Mouse (Mus musculus) c-Kit-positive CD71-positive TER-119-positive erythroid progenitor cells, embryonic 14.5 days (primary cell): ENCODE results near the gene 4632433K11Rik.
"Not testable (repeated sequence)": the region's sequence is repeated elsewhere in the genome, so short reads cannot be mapped to it uniquely, and the experiment has no call there.

Experiments
- DNase-seq: peaks from one replicate; pipeline ENCODE4 v3.0.0-alpha.2; 2013; ENCODE audit warnings: low spot score

Gene 4632433K11Rik

GRCm38 (mm10) chr7:5056651-5057263 lies 22.8 kb downstream of the 4632433K11Rik start:
- no peak for DNase-seq

DNA sequence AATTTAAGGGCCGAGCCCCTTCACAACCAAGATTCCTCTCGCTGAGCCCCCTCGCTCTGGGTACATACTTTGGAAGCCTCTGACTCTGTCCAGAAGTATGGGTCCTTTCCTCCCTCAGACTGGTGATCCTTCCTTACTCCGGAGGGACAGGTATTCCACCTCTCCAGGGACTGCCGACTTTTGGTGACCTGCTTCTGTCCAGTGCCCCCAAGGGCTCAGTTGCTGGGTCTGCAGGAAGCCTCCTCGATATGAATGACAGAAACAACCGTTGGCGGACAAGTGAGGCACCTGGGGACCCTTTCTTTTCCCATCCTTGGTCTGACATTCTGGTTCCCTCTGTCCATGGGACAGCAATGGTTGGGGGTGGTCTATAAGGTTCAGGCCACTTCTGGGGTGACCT lies 23.5 kb downstream of the 4632433K11Rik start:
- DNase-seq, result no peak

DNA sequence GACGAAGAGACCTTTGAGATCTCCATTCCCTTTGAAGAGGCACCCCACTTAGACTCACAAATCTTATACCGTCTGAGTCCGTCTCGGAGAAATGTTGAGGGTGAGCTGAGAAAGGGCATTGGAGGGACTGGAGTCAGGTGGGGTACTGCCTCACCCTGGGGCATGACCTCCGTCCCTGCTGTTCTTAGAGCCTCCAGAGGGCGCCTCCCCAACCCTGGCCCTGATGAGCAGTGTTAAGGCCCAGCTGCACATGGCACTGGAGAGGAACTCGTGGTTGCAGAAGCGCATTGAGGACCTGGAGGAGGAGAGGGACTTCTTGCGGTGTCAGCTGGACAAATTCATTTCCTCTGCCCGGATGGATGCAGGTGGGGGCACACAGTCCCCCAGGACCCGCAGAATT lies 23.9 kb downstream of the 4632433K11Rik start:
- DNase-seq, result no peak

GRCm38 (mm10) chr7:5058631-5059030 lies 24.7 kb downstream of the 4632433K11Rik start:
- DNase-seq, result no peak

DNA sequence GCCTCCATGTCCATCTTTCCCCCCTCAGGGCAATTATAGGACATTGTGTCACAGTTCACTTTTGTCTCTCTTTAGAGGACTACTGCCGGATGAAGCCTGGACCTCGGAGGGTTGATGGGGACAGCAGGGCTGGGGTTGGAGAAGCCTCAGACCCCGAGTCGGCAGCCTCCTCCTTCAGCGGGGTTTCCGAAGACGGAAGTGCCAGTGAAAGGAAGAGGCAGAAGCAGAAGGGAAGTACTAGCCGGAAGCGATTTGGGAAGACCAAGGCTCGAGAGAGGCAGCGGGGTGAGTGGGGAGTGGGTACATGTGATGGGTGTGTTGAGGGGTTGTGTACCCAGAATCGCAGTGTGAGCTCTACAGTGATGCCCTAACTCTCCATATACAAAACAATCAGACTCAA lies 25.5 kb downstream of the 4632433K11Rik start:
- DNase-seq, result no peak

DNA sequence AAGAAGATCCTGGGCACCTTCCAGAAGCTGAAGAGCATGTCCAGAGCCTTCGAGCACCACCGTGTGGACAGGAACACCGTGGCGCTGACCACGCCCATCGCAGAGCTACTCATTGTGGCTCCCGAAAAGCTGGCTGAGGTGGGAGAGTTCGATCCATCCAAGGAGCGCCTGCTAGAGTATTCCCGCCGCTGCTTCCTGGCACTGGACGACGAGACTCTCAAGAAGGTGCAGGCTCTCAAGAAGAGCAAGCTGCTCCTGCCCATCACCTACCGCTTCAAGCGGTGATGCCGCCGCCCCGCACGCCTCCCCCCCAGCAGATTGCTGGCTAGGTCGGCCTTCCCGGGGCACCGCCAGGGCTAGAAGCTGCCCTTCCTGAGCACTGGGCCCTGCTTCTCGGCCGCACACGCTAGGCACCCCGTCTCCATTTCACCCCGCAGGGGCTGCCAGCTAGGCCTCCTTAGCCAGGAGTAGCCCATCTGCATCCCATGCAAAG lies 26.4 kb downstream of the 4632433K11Rik start:
- peak; percentile 75 for DNase-seq

DNA sequence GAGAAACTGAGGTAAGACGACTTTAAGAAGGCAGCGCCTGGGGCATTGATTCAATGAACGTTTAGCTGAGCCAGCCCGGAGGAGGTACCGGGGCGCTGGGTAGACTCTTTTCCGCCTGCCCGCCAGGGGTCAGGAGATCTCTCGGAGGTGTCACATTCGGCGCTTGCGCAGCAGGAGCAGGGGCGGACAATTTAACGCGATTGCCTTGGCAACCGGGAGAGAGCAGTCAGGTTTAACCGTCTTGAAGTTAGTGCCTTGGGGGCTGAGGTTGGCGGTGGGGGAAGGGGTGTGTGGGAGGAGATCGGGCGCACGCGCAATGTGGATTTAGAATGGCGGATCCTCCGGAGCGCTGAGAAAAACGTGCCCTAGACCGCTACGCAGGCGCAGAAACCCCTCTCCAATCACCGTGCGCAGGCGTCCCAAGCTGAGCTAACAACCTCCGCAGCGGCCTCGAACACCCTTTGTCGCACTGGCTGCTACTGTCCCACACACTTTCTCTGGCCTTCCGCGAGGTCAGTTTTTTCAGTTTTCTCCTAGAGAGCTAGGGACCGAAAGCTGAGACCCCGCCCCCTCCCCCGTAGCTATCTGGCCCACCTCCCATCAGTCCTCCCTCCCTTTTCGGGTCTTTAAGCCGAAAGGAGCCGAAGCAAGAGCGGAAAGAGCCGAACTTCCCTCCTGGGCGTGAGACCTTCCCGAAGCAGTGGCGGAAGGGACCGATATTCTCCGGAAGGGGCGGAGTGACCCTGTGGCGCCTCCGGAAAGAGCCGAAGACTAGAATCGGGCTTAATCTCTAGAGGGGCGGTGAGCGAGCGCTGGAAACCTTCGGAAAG lies 27.2 kb downstream of the 4632433K11Rik start:
- DNase-seq, result peak; percentile 97

DNA sequence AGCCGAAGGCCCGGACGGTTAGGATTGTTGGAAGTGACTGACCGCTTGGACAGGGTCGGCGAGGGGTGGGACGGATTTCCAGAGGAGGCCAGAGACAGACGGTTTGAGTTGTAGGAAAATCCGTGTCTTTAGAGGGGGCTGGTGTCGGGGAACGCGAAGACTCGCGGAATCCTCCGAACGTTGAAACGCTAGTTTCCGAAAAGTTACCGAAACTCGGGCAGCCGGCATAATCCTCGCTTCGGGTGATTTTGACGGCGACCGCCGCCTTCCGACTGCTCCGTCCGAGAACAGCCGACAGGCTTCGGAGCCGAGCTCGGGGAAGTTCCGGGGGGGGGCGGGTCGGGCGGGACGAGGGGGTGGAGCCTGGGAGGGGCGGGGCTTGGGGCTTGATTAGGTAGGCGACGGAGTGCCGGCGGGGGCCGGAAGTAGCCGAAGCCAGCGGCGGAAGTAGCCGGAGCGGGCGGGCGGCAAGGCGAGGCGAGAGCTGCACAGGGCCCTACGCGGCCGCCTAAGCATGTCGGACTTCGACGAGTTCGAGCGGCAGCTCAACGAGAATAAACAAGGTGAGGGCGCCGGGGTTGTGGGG lies 27.9 kb downstream of the 4632433K11Rik start, which contains the start of gene U2af2:
U2af2 (plus strand) TSS at position 370 of the 586 bp plus-strand sequence.
- peak; percentile 86 for DNase-seq

GRCm38 (mm10) chr7:5062360-5063001 lies 28.6 kb downstream of the 4632433K11Rik start:
- peak; percentile 84 for DNase-seq

DNA sequence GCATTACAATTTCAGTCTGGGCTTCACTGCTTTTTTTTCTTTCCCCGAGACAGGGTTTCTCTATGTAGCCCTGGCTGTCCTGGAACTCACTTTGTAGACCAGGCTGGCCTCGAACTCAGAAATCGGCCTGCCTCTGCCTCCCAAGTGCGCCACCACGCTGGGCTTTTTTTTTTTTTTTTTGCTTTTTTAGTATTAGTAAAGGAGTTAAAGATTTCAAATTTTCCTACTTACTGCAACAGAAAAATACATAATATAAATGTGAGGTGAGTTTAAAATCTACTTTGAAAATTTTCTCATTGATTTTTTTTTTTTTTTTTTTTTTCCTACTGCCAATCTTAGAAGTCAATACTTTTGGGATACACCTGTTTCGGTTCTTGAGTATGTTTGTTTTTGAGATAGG lies 31.0 kb downstream of the 4632433K11Rik start:
- no peak for DNase-seq

- DNase-seq, result no peak
Measured at GRCm38 (mm10) chr7:5073586-5073985, 39.7 kb downstream of the 4632433K11Rik start.

- DNase-seq, result no peak
Measured at GRCm38 (mm10) chr7:5074984-5075383, 41.1 kb downstream of the 4632433K11Rik start.

DNA sequence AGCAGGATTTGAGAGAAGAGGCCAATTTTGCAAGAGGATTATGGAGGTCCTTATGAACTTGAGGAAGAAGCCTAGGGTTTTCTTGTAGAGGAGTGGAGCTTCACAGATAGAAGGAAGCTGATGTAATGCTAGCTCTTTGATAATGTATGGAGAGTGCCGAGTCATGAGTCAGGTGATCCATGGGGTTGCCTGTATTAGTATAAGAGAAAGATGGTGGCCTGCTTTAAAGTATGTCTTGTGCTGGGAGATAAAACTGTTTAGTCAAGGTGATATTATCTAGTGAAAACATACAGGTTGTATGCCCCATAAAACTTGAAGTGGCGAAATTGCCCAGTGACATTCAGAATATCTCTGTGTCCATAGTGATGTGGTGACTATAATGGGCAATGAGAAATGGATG lies 43.0 kb downstream of the 4632433K11Rik start:
- DNase-seq, result peak; percentile 67

DNA sequence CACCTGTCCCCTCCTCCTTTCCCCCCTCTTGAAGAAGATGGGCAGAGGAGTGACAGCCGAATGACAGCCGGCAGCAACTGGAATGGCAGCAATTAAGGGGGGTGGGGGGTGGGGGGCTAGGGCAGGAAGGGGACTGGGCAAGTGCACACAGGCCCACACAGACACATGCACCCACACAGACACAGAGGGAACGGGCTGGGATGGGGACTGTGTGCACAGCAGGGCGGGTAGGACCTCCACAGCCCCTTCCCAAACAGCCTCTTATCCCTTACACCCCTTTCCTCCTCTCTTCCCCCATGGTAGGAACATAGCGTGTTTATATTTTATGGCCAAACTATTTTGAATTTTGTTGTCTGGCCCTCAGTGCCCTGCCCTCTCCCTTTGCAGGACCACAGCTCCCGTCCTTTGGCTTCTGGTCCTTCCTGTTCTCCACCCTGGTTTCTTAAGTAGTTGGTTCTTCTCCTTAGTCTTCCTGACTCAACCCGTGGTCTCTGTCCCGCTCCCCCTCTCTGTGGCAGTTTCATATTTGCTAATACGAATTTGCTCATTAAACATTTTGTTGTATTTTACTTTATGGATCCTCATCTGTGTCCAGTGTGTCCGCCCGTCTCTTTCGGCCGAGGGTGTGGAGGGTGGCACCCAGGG lies 45.6 kb downstream of the 4632433K11Rik start:
- not testable (repeated sequence) for DNase-seq

DNA sequence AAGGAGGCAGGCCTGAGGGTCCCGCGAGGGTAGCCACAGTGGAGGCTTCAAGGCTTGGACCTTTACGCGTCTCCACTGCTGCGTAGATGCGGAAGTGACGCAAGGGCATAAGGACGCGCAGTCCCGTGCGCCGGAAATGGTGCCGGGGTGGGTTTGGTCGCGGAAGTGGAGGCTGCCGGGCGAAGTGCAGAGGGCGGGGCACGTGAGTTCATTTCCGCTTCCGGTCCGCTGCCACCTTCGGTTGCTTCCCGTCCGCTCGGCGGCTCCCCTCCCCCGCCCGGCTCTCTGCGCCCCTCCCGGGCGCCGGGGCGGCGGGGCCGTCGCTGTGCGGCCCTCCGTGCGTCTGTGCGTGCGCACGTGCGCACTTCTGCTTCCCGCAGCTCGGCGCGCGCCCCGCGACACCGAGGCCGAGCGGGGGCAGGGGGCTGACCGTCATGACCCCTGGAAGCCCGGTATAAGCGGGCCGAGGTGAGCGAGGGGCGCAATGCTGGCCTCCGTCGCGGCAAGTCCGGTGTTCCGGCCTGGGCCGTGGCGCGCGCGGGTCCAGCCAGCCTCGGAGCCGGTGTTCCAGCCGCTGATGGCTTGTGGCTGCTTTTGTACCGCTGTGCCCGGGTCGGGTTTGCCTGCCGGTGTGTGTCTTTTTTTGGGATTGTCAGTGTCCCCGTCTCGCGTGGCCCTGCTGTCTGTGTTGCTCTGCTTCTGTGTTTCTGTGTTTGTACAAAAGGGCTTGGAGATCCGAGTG lies 46.3 kb downstream of the 4632433K11Rik start, which contains the start of gene Epn1:
Epn1 (plus strand) TSS at position 226 of the 742 bp plus-strand sequence.
- DNase-seq, result peak; percentile 92

DNA sequence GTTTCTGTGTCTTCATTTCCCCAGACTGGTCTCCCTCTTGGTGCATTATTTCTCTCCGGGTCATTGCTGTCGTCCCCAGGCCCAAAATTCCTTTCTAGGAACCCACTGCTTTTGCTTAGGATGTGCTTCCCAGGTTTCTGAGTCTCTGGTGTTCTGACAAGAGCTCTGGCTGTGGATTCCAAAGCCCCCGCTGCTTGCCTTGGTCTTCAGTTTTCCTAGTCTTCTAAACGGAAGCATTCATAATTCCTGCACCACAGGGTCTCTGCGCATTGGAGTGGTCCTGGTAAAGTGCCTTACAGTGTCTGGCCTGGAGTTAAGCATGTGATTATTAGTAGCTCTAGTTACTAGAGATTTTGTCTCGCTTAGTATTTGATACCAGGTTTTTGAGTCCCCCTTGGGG lies 46.9 kb downstream of the 4632433K11Rik start:
- DNase-seq, result no peak

DNA sequence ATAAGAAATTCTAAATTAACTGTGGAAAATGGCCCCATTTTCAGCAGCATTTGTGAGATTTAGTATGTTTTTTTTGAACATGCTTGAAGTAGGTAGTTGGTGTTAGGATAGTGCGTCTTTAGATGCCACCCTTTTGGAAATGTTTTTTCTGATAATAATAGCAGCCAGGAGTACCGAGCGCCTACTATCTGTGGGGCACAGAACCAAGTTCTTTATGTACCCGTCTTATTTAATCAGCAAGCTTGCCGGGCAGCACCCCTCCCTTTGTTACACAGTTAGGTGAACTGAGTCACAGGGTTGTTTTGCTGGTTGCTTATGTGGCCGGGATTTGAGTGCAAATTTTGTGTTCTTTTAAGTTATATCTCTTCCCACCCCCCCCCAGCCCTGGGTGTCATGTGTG lies 47.3 kb downstream of the 4632433K11Rik start:
- peak; percentile 77 for DNase-seq

- DNase-seq, result no peak
Measured at GRCm38 (mm10) chr7:5081939-5082338, 48.0 kb downstream of the 4632433K11Rik start.

DNA sequence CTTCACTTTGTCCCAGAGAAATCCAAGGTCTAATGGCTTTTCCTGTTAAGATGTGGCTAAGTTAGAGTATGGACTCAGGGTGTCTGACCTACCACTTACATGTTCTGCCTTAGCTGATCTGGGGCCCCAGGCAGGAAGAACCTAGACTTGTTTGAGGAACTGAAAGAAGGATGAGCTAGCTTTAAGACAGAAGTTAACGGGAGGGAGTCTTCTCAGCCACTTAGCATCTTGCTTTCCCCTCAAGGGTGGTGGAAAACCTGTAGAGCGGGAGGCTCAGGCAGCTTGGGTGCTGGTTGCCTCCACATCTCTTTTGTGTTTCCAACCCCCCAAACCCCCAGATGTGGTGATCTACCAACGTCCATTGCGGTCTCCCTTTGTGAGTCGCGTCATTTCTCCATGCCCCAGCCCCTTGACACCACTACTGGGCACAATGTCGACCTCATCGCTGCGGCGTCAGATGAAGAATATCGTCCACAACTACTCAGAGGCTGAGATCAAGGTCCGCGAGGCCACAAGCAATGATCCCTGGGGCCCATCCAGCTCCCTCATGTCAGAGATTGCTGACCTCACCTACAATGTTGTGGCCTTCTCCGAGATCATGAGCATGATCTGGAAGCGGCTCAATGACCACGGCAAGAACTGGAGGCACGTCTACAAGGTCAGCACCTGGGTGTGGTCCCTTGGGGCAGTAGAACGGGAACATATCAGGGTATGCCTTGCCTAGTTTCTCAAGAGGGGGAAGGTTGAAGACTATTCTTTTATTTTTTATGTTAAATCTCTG lies 49.6 kb downstream of the 4632433K11Rik start:
- DNase-seq, result no peak
